Mouse (Mus musculus) olfactory bulb, adult 2 months (tissue): ENCODE results near the gene F930015N05Rik.

Experiments
- CTCF ChIP-seq: fragments of 200-500 bp; IDR thresholded peaks from 2 replicates; pipeline ENCODE4 v1.5.1; 2012; ENCODE audit warnings: low read depth, mild to moderate bottlenecking, low read length, moderate library complexity; ENCODE audit not compliant: insufficient read depth
- POLR2A ChIP-seq: fragments of 200-500 bp; IDR thresholded peaks from 2 replicates; pipeline ENCODE4 v1.6.1; 2012; ENCODE audit warnings: mild to moderate bottlenecking, low read depth, low read length, moderate library complexity; ENCODE audit not compliant: insufficient read depth

GRCm38 (mm10) chr11:64481445-64481844, 45.0 kb upstream of the F930015N05Rik start:
- TF ChIP-seq CTCF (no peak), POLR2A (no peak)
